Mouse (Mus musculus): ENCODE measurements at regions not wholly inside any gene's neighbourhood (a gene's known extent, or its start where the extent isn't known, plus 50 kb on each side); places are given as distances from the start of the nearest gene placed in this dataset.

DNA sequence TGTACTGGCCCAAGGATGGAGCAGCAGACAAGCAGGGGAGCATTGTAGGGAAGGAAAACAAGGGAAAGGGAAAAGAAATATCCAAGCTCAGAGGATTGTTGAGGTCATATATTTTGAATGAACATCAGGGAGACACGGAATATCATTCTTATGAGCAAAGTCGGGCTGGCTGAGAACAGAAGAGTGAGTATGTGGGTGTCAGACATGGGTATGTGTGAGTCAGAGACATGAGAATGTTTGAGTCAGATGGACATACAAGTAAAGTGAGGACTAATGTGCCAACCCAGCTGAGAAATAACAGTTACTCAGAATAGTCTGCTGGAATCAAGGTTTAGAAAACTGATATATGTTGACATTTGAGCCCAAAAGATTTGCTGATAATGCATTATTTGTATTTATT is 1038.9 kb upstream of the Gm597 start:
- DNase-seq (ENCODE audit: low read depth, low spot score): peak; percentile 42
